Mouse (Mus musculus) erythroid progenitor cell, adult 5-6 weeks (primary cell): ENCODE results near the gene Hoxb9. TPM values are rescaled to one million over a fixed set of nuclear protein-coding genes. Genes with fewer than 3 reads are reported as not detected.

Source experiments
- ATAC-seq: replicated peaks from 2 replicates; pipeline ENCODE4 v1.8.0; 2016; ENCODE audit warnings: moderate number of reproducible peaks, mild to moderate bottlenecking, moderate TSS enrichment, inconsistent platforms; ENCODE audit not compliant: poor library complexity, low FRiP score, severe bottlenecking
- total RNA-seq, 2 experiments: library from RNA; stranded (forward) in 1 of 2; stranded (reverse) in 1 of 2; fragments of 150-400 nt in 1 of 2; fragments of 186-747, 209-891 nt in 1 of 2; gene quantifications; 2 replicates each; pipeline versions ENCODE4 v1.2.3 to v1.2.4; 2015 to 2017; ENCODE audit warnings: low replicate concordance in 2 of 2

The Hoxb9 gene
- total RNA-seq (2015; ENCODE audit: low replicate concordance) (not detected in 2 replicates), total RNA-seq (2017; ENCODE audit: low replicate concordance) (not detected in 2 replicates)

- no peak for ATAC-seq
Measured at GRCm38 (mm10) chr11:96270996-96271540, at the start of gene Hoxb9. TSS of gene Hoxb9 (plus strand) at chr11:96271457.

GRCm38 (mm10) chr11:96223813-96224212 lies 47.4 kb upstream of the Hoxb9 start:
- no peak for ATAC-seq

- ATAC-seq, result no peak
Measured at GRCm38 (mm10) chr11:96227676-96228075, 43.6 kb upstream of the Hoxb9 start.

- no peak for ATAC-seq
Measured at GRCm38 (mm10) chr11:96234906-96235305, 36.4 kb upstream of the Hoxb9 start.

GRCm38 (mm10) chr11:96240211-96240610 lies 31.0 kb upstream of the Hoxb9 start:
- no peak for ATAC-seq

GRCm38 (mm10) chr11:96250901-96251300 lies 20.4 kb upstream of the Hoxb9 start:
- ATAC-seq, result no peak

GRCm38 (mm10) chr11:96251480-96252031 lies 19.7 kb upstream of the Hoxb9 start:
- no peak for ATAC-seq

GRCm38 (mm10) chr11:96252541-96253120 lies 18.6 kb upstream of the Hoxb9 start:
- ATAC-seq, result no peak

- no peak for ATAC-seq
Measured at GRCm38 (mm10) chr11:96254221-96254620, 17.0 kb upstream of the Hoxb9 start.

GRCm38 (mm10) chr11:96255111-96255995 lies 15.9 kb upstream of the Hoxb9 start:
- no peak for ATAC-seq

GRCm38 (mm10) chr11:96255996-96256445 lies 15.2 kb upstream of the Hoxb9 start:
- no peak for ATAC-seq

- ATAC-seq, result no peak
Measured at GRCm38 (mm10) chr11:96257141-96257540, 14.1 kb upstream of the Hoxb9 start.

GRCm38 (mm10) chr11:96259038-96259437 lies 12.2 kb upstream of the Hoxb9 start:
- no peak for ATAC-seq

- ATAC-seq, result no peak
Measured at GRCm38 (mm10) chr11:96259511-96259910, 11.7 kb upstream of the Hoxb9 start.

GRCm38 (mm10) chr11:96260310-96260970 lies 10.8 kb upstream of the Hoxb9 start:
- no peak for ATAC-seq

- ATAC-seq, result no peak
Measured at GRCm38 (mm10) chr11:96261323-96261890, 9.8 kb upstream of the Hoxb9 start.

GRCm38 (mm10) chr11:96262262-96262830 lies 8.9 kb upstream of the Hoxb9 start:
- ATAC-seq, result no peak

GRCm38 (mm10) chr11:96263636-96264389 lies 7.4 kb upstream of the Hoxb9 start:
- no peak for ATAC-seq
